Mouse (Mus musculus): Measurements from ENCODE around the gene Kcnh1. TPM values are rescaled to one million over a fixed set of nuclear protein-coding genes. Genes with fewer than 3 reads are reported as not detected.

Kcnh1 gene
- total RNA-seq, 2 experiments from 2014 or later: not detected

DNA sequence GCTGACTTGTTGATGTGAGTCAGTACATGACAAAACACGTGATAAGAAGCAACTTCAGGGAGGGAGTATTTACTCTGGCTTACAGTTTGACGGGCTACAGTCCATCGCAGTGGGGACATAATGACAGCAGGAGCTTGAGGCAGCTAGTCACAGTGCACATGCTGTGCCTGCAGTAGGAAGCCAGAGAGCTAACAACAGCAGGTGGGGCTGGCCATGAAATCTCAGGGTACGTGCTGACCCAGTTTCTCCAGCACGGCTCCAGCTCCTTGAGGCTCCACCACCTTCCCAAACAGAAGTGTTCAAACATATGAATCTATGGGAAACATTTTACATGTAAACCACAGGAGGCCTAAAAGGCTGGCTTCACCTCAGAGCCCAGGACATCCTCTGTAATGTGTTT lies 216.0 kb downstream of the Kcnh1 start:
- TF ChIP-seq CTCF (IDR thresholded peaks at IDR 0.05): no peak
- Histone ChIP-seq H3K4me3 (no peak overlapping the region), H3K27ac (no peak overlapping the region)
- intact Hi-C loops (cut with DNase I): no loop called here
- no peak for DNase-seq

DNA sequence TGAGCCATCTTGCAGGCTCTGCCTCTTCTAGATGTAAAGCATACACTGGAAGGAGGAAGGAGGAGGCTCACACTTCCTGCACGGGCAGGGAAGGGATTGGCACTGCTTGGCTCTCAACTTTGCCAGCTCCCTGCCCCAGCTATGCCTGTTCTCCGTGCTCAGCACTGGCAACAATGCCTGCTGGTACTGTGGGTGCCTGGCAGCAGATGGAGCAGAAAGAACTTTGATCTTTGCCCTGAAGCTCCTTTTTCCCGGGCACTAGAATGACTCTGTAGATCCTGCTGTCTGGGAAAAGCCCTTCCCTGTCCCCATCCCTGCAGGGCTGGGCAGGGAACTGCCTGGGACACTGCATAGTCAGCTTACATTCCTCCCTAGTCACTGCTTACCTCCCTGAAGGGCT lies 225.2 kb downstream of the Kcnh1 start:
- DNase-seq: no peak
- intact Hi-C loops (cut with DNase I): no loop called here
- no peak for TF ChIP-seq CTCF (IDR thresholded peaks at IDR 0.05)
- no peak overlapping the region for H3K4me3 ChIP-seq
- H3K27ac ChIP-seq: no peak overlapping the region

GRCm38 (mm10) chr1:192416241-192416821 lies 225.8 kb downstream of the Kcnh1 start:
- intact Hi-C loops (cut with DNase I): no loop called here
- H3K27ac ChIP-seq: no peak overlapping the region
- TF ChIP-seq CTCF (IDR thresholded peaks at IDR 0.05): no peak
- DNase-seq: no peak
- H3K4me3 ChIP-seq: no peak overlapping the region

DNA sequence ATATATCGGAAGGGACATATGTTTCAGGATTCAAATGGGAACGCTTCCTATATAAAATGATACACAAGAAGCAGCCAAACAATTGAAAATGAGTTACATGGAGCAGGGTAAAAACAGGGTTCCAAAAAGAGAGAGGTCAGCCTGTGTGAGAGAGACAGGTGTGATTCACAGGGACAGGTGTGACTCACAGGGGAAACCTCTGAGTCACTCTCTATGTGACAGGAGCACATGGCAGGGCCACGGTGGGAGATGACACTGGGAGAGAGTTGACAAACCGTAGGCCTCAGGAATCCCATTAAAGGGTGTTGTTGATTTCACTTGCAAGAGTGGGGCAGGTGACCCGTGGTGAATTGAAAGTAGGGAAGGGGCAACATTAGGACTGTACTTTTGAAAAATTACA lies 228.6 kb downstream of the Kcnh1 start:
- H3K27ac ChIP-seq: no peak overlapping the region
- DNase-seq: no peak
- intact Hi-C loops (cut with DNase I): no loop called here
- TF ChIP-seq CTCF (IDR thresholded peaks at IDR 0.05): no peak
- no peak overlapping the region for H3K4me3 ChIP-seq

GRCm38 (mm10) chr1:192421377-192422166 lies 231.0 kb downstream of the Kcnh1 start:
- no peak for TF ChIP-seq CTCF (IDR thresholded peaks at IDR 0.05)
- Histone ChIP-seq H3K4me3 (no peak overlapping the region), H3K27ac (no peak overlapping the region)
- DNase-seq: no peak
- intact Hi-C loops (cut with DNase I): no loop called here

DNA sequence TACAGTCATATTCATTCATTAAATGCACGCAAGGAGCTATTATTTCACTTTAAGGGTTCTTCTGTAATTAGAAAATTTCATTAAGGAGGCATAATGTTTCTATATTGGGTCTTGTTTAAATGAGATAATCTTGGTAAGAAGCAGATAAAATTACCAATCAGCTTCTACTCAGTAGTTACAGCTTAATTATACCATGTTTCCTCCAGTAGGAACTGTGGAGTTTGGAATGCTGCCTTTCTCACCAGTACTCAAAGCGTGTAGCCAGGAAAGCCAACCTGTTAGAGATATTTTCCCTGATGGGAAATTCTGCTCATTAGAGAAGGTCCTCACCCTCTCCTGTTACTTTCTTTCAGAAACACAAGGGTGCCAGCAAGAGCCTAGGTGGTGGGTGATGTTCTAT lies 240.8 kb downstream of the Kcnh1 start:
- no peak overlapping the region for H3K27ac ChIP-seq
- DNase-seq: no peak
- intact Hi-C loops (cut with DNase I): no loop called here
- no peak for TF ChIP-seq CTCF (IDR thresholded peaks at IDR 0.05)
- H3K4me3 ChIP-seq: no peak overlapping the region

- no peak for DNase-seq
- H3K27ac ChIP-seq: no peak overlapping the region
- no peak overlapping the region for H3K4me3 ChIP-seq
- intact Hi-C loops (cut with DNase I): no loop called here
- TF ChIP-seq CTCF (IDR thresholded peaks at IDR 0.05): no peak
Observed at GRCm38 (mm10) chr1:192435503-192435902, 244.9 kb downstream of the Kcnh1 start.

DNA sequence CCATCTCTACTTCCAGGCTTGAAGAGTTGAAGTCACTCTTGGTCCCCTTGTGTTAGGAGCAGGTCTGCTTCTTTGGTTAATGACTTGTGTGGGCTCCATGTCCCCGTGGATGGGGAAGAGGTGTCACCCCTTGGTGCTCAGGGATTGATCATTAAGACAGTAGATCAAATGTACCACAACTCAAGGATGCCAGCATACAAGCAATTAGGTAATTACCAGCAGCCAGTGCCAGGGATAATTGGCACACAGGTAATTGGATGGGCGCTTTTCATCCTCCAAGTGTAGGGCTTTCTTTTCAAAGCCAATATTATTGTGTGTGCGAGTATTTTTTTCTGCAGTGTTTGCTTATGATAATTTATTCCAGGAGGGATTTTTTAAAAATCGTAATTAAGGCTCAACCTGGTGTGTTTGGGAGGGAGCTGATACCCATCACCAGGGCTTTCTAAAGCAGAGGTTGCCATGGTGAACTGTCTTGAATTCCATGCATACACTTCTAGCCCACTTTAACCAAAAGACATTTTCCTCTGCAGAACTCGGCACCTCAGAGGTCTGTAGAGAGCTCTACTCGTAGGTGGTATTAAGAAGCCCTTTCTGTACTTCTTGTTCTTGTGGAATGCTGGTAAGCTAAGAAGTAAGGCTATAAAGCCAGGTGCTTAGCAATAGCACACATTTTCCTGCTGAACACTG lies 248.7 kb downstream of the Kcnh1 start:
- DNase-seq: no peak
- no peak for TF ChIP-seq CTCF (IDR thresholded peaks at IDR 0.05)
- intact Hi-C loops (cut with DNase I): no loop called here
- H3K27ac ChIP-seq: no peak overlapping the region
- no peak overlapping the region for H3K4me3 ChIP-seq

- Histone ChIP-seq H3K4me3 (no peak overlapping the region), H3K27ac (no peak overlapping the region)
- intact Hi-C loops (cut with DNase I): no loop called here
- DNase-seq: no peak
- TF ChIP-seq CTCF (IDR thresholded peaks at IDR 0.05): no peak
Observed at GRCm38 (mm10) chr1:192442772-192443445, 252.3 kb downstream of the Kcnh1 start.

DNA sequence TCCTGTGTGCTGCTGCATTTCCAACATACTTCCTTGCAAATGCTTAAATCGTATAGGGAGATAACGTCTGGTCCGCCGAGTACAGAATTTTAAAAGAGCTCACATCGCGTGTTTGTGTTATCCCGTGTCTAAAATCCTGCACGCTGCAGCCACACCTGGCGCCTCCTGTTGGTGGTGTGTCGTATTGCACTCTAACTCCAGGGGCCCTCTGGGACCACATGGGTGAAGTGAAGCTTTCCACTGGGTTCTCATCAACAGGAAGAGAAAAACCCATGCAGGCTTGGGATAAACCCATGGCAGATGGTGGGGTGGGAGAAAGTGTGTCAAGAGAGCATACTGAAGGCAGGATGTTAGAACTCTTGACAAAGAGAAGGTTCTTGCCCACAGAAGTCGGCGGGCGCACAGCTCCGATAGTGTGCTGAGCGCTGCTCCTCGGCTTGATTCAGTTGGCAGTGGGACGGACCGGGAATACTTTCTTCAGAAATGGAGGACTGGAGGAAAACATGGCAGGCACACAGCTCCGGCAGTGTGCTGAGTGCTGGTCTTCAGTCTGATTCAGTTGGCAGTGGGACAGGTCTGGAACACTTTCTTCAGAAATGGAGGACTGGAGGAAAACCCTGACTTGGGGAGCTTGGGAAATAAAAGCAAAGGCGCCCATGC lies 253.6 kb downstream of the Kcnh1 start:
- TF ChIP-seq CTCF (IDR thresholded peaks at IDR 0.05): peak; percentile 30; the same call in 1 of the 2 replicates
- no peak for DNase-seq
- intact Hi-C loops (cut with DNase I): no loop called here
- H3K4me3 ChIP-seq: no peak overlapping the region
- H3K27ac ChIP-seq: no peak overlapping the region

GRCm38 (mm10) chr1:192444658-192445447 lies 254.3 kb downstream of the Kcnh1 start:
- TF ChIP-seq CTCF (IDR thresholded peaks at IDR 0.05): no peak
- intact Hi-C loops (cut with DNase I): no loop called here
- H3K4me3 ChIP-seq: no peak overlapping the region
- H3K27ac ChIP-seq: no peak overlapping the region
- peak; percentile 48 for DNase-seq

GRCm38 (mm10) chr1:192446158-192446557 lies 255.6 kb downstream of the Kcnh1 start:
- Histone ChIP-seq H3K4me3 (no peak overlapping the region), H3K27ac (no peak overlapping the region)
- no peak for DNase-seq
- no peak for TF ChIP-seq CTCF (IDR thresholded peaks at IDR 0.05)
- intact Hi-C loops (cut with DNase I): no loop called here
